Mouse (Mus musculus) embryonic facial prominence, embryonic 11.5 days (tissue): ENCODE data around the gene Arhgef7. TPM values are rescaled to one million over a fixed set of nuclear protein-coding genes. Genes with fewer than 3 reads are reported as not detected.

Source experiments
- ATAC-seq: fragments of 200-750 bp; cut with Nextera tagmentation; replicated peaks from 2 replicates; pipeline ENCODE4 v1.8.0; 2017; ENCODE audit warnings: low read depth; ENCODE audit not compliant: insufficient number of reproducible peaks, low FRiP score, low TSS enrichment
- DNase-seq: peaks from one replicate; pipeline ENCODE4 v3.0.0-alpha.2; 2015; ENCODE audit warnings: low spot score
- H3K27ac ChIP-seq: fragments of 300-500 bp; sonication (generic); replicated peaks from 2 replicates; pipeline ENCODE4 v1.5.1; 2014; ENCODE audit warnings: mild to moderate bottlenecking, low read depth, low read length, control low read depth
- H3K27me3 ChIP-seq: fragments of 300-500 bp; sonication (generic); 2 replicates; pipeline ENCODE4 v1.6.1; 2014; ENCODE audit warnings: mild to moderate bottlenecking, low read length, moderate library complexity, mixed read lengths; ENCODE audit not compliant: control insufficient read depth, insufficient read depth
- H3K36me3 ChIP-seq: fragments of 300-500 bp; sonication (generic); replicated peaks from 2 replicates; pipeline ENCODE4 v1.6.1; 2014; ENCODE audit warnings: low read depth, mild to moderate bottlenecking, low read length, moderate library complexity, mixed read lengths; ENCODE audit not compliant: control insufficient read depth, insufficient read depth
- H3K4me1 ChIP-seq: fragments of 300-500 bp; sonication (generic); 2 replicates; pipeline ENCODE4 v1.6.1; 2014; ENCODE audit warnings: low read length, mixed read lengths; ENCODE audit not compliant: control insufficient read depth, insufficient read depth
- H3K4me2 ChIP-seq: fragments of 300-500 bp; sonication (generic); 2 replicates; pipeline ENCODE4 v1.6.1; 2014; ENCODE audit warnings: low read depth, mild to moderate bottlenecking, control low read depth, low read length, moderate library complexity
- H3K4me3 ChIP-seq: fragments of 300-500 bp; sonication (generic); 2 replicates; pipeline ENCODE4 v1.5.1; 2014; ENCODE audit warnings: low read depth, low read length, control low read depth
- H3K9ac ChIP-seq: fragments of 300-500 bp; sonication (generic); replicated peaks from 2 replicates; pipeline ENCODE4 v1.6.1; 2014; ENCODE audit warnings: mild to moderate bottlenecking, control low read depth, low read length
- H3K9me3 ChIP-seq: fragments of 300-500 bp; sonication (generic); replicated peaks from 2 replicates; pipeline ENCODE4 v1.6.1; 2016; ENCODE audit warnings: mild to moderate bottlenecking, low read length, inconsistent platforms, mixed read lengths; ENCODE audit not compliant: control insufficient read depth
- WGBS: fragments of 180-500 bp; shearing (Covaris S2); extraction: QIAGEN DNeasy Blood & Tissue Kit; methylation state at CpG from one replicate; pipeline ENCODE4 v1.1.7; 2014; 5-methylcytosine and 5-hydroxymethylcytosine counted together
- polyA plus RNA-seq: library from polyadenylated mRNA; unstranded; fragments of >200 nt; fragmentation: Nextera tagmentation; extraction: Ambion mirVana; gene quantifications from 2 replicates; pipeline ENCODE4 v1.2.1, GENCODE M21; 2014

Gene Arhgef7
- polyA plus RNA-seq, 1 experiment from 2014 or later: 45.5 TPM

DNA sequence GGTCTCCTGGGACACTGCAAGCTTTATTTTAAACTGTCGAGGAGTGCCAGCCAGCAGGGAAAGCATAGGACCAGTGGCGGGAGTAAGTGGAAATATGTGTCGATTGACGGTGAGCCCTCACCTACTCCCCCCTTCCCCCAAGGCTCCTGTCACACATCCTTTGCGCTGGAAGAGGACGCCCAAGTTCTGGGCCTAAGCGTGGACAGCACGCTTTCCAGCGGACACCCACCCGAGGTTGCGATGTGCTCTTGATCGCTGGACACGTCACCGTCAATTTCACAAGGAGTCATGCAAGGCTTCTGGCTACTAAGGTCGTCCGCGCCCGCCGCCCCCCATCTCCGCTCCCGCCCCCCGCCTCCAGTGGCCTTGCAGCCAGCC is 259 bp upstream of the Arhgef7 start:
- Histone ChIP-seq H3K36me3 (no peaks in the 10 kb centered on the region), H3K9me3 (no peaks in the 10 kb centered on the region), H3K27me3 (peaks cover 8% of the 10 kb centered on the region), H3K4me3 (peak overlapping the region; percentile 72), H3K4me1 (no peaks in the 10 kb centered on the region; the same call in 1 of the 2 replicates), H3K4me2 (peak overlapping the region; percentile 89), H3K9ac (peak overlapping the region; percentile 95), H3K27ac (no peak overlapping the region)
- under 1% methylated on average over 22 of the region's 22 CpGs for WGBS
- DNase-seq: no peak
- ATAC-seq: peak; percentile 7; the same call in 1 of the 2 replicates

DNA sequence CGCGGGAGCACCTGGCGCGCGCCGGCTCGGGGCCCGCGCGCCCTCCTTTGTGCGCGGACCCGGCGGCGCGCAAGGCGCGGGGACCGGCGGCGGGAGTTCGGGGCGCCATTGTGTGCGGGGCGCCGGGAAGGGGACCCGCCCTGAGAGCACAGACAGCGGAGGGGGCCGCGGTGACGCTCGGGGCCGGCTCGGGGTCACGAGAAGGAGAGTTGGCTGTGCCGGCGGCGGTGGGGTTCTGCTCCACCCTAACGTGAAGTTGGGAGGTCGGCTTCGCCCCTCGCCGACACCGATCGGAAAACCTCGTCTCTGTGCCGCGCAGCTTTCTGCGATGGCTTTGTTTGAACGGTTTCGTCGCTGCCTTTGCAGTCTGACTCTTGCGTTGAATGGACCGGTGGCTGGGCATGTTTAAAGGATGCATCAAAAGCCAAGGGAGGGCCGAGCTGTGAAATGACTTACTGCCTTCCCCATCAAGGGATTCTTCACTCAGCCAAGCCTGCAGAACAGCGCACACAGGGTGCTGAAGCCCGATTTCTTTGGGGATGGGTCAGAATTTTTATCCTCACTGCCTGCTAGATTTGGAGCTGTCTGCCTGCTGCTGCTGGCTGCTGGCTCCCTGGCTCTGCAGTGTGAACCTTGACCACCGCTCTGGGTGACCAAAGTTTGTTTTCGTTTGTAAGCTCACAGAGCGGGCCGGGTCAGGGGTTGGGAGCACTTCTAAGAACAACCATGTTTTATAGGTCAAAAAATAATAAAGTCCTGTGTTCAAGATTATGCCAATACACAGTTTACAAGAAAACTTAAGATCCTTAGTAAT is 1.2 kb downstream of the Arhgef7 start:
- WGBS: under 1% methylated on average over 60 of the region's 61 CpGs
- peak overlapping the region; percentile 72 for H3K4me3 ChIP-seq
- no peaks in the 10 kb centered on the region for H3K36me3 ChIP-seq
- no peaks in the 10 kb centered on the region for H3K9me3 ChIP-seq
- peak overlapping the region; percentile 89 for H3K4me2 ChIP-seq
- no peak; the same call in 1 of the 2 replicates for ATAC-seq
- H3K27me3 ChIP-seq: peaks cover 8% of the 10 kb centered on the region
- peak; percentile 59 for DNase-seq
- peak overlapping the region; percentile 95 for H3K9ac ChIP-seq
- peak overlapping the region; percentile 78 for H3K27ac ChIP-seq
- no peaks in the 10 kb centered on the region; the same call in 1 of the 2 replicates for H3K4me1 ChIP-seq

DNA sequence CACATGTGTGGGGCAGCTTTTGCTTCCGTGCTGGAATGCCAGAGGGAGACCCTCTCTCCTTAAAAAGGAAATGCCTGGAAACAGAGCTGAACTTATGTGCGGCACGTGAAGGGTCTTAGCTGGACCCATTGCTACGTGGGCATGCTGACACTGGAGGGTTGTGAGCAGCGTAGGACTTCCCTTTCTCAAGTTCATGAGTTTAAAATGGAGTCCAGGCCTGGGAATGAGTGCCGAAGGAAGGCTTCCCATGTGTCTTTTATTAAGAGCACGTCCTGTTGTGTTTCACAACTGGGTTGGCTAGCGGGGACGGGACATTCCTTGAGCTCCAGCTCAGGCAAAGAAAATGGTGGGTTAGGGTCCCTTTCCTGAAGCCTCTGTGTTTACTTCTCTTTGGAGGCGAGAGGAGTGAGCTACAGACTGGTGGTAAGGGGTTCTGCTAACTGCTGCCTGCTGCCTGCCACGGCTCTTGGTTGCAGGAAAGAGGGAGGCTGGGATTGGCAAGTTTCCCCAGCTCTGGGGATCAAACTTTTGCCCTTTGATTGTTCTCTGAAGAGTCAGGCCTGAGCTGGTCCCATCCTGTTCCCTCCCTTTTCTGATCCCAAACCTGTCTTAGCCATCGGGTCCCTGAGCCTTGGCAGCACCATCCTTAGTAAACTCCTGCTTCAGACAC is 2.9 kb downstream of the Arhgef7 start:
- ATAC-seq: no peak
- peak; percentile 75 for DNase-seq
- Histone ChIP-seq H3K9ac (peak overlapping the region; percentile 43), H3K4me2 (peak overlapping the region; percentile 19), H3K27ac (peak overlapping the region; percentile 44), H3K9me3 (no peaks in the 10 kb centered on the region), H3K4me3 (no peak overlapping the region), H3K27me3 (peaks cover 6% of the 10 kb centered on the region), H3K36me3 (no peaks in the 10 kb centered on the region), H3K4me1 (no peaks in the 10 kb centered on the region; the same call in 1 of the 2 replicates)
- 27% methylated on average over 12 of the region's 12 CpGs for WGBS

DNA sequence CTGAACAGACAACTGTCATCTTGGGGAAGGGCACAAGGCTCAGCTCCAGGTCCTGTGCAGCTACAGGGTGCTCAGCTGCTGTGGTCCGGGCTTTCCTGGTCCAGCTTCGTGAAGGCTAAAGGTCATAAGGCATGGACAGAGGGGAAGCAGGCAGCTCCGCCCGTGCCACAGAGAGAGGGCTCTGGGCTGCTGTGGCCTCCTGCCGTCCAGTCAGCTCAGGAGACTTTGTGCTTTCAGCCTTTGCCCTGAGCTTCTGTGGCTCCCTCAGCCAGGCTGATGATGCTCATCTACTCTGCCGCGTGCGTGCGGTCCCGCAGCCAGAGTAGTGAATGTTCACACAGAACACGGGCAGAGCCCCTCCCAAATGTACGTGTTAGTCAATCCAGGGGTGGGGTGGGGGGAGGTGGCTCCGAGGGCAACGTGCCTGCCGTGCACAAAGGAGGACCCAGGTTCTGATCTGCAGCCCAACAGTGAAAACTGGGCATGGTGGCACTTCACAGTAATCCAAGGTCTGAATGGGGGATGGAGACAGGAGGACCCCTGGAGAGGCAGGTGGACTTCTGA is 8.2 kb downstream of the Arhgef7 start:
- Histone ChIP-seq H3K4me3 (no peak overlapping the region), H3K27ac (no peak overlapping the region), H3K9me3 (no peaks in the 10 kb centered on the region), H3K4me1 (no peaks in the 10 kb centered on the region; the same call in 1 of the 2 replicates), H3K4me2 (no peak overlapping the region), H3K27me3 (no peaks in the 10 kb centered on the region), H3K9ac (no peak overlapping the region), H3K36me3 (no peaks in the 10 kb centered on the region)
- DNase-seq (no peak), ATAC-seq (no peak)
- 80% methylated on average over 15 of the region's 15 CpGs for WGBS

DNA sequence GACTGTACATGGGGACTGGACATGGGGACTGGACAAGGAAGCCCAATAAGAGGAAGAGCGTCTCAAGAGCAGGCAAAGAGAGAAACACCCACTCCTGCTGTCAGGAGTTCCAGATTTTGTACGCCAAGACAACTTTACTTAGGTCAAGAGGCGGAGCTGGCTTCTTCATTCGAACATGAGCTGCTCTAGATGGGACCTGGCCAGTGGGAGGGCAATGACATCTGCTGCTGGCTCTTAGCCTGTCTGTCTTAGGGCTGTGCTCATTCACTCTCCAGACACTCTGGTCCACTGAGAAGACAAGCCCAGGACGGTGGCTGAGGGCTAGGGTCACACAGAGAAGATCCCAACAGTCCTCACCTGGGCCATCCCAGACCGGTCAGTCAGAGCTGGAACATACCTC is 9.6 kb downstream of the Arhgef7 start:
- H3K36me3 ChIP-seq: no peaks in the 10 kb centered on the region
- no peak overlapping the region for H3K27ac ChIP-seq
- DNase-seq (no peak), ATAC-seq (no peak)
- no peak overlapping the region for H3K4me3 ChIP-seq
- H3K9me3 ChIP-seq: no peaks in the 10 kb centered on the region
- no peaks in the 10 kb centered on the region for H3K27me3 ChIP-seq
- no peak overlapping the region for H3K4me2 ChIP-seq
- no peaks in the 10 kb centered on the region for H3K4me1 ChIP-seq
- no peak overlapping the region for H3K9ac ChIP-seq
- WGBS: 90% methylated on average over 6 of the region's 6 CpGs

DNA sequence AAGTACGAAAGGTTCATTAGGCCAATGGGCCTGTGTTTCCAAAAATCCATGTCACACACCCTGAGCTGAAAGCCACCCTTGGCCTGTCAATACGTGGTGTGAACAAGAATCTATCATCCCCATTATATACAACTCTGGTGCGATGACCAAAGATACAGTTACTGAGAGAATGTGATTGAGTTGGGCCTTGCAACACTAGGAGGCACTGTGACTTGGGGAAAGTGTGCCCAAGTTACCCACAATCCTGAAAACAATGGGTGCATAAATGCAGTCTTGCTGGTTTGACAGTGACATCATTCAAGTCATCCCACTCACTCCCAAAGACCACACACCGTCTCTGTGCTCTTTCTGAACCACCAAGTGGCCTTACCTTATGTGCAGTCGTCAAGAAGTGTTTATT is 11.6 kb downstream of the Arhgef7 start:
- H3K9ac ChIP-seq: no peak overlapping the region
- ATAC-seq (no peak), DNase-seq (no peak)
- no peaks in the 10 kb centered on the region for H3K4me1 ChIP-seq
- H3K4me2 ChIP-seq: no peak overlapping the region
- H3K27ac ChIP-seq: no peak overlapping the region
- no peaks in the 10 kb centered on the region for H3K27me3 ChIP-seq
- H3K36me3 ChIP-seq: no peaks in the 10 kb centered on the region
- WGBS: 83% methylated on average over 5 of the region's 5 CpGs
- no peak overlapping the region for H3K4me3 ChIP-seq
- no peaks in the 10 kb centered on the region for H3K9me3 ChIP-seq

DNA sequence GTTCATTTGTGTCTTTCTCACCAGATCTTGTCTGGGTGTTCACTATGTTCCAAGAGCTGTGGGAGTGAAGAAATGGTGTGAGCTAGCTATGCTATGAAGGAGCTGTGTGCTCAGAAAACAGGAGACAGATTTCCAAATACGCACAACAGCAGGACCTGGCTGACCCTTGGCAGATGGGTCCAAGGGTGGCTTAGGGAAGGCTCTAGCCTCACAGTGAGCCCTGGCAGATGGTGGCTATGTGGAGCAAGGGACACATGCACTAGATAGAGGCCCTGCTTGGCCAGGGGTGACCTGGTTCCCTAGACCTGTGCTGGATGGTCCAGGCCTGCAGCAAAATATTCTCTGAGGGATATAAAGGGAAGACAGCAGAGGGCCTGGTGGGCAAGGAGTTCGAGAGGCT is 13.3 kb downstream of the Arhgef7 start:
- Histone ChIP-seq H3K4me3 (no peak overlapping the region), H3K27ac (no peak overlapping the region), H3K36me3 (no peaks in the 10 kb centered on the region), H3K4me2 (no peak overlapping the region), H3K9me3 (no peaks in the 10 kb centered on the region), H3K9ac (no peak overlapping the region), H3K27me3 (no peaks in the 10 kb centered on the region), H3K4me1 (no peaks in the 10 kb centered on the region)
- ATAC-seq (no peak), DNase-seq (no peak)
- WGBS: 90% methylated on average over 2 of the region's 2 CpGs

DNA sequence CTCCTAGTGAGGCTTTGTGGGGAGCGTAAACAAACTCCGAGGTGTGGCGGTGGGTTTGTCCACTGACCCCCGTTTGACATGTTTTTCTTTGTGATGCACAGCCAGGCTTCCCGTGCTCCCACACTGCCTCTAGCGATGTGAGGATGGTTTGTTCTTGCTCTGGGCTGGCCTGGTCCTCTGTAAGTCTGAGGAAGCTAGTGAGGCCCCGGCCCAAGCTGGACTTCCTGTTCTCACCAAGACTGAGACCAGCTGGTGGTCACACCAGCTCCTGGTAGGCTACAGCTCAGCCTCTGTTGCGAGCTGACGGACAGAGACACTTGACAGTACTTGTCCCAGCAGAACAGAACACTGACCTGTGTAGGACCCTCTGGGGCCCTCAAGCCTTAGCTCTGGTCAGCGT is 16.1 kb downstream of the Arhgef7 start:
- H3K27me3 ChIP-seq: no peaks in the 10 kb centered on the region
- H3K9ac ChIP-seq: no peak overlapping the region
- no peak for ATAC-seq
- no peaks in the 10 kb centered on the region for H3K9me3 ChIP-seq
- no peak overlapping the region for H3K27ac ChIP-seq
- no peaks in the 10 kb centered on the region for H3K4me1 ChIP-seq
- no peak overlapping the region for H3K4me3 ChIP-seq
- 71% methylated on average over 10 of the region's 10 CpGs for WGBS
- H3K4me2 ChIP-seq: no peak overlapping the region
- no peaks in the 10 kb centered on the region for H3K36me3 ChIP-seq
- DNase-seq: no peak
